Mouse (Mus musculus) heart, embryonic 12.5 days (tissue): ENCODE measurements around the gene Adam15. TPM values are rescaled to one million over a fixed set of nuclear protein-coding genes. Genes with fewer than 3 reads are reported as not detected.

Experiments
- ATAC-seq: fragments of 200-750 bp; cut with Nextera tagmentation; 2 replicates; pipeline ENCODE4 v1.8.0; 2017; ENCODE audit warnings: moderate TSS enrichment, moderate library complexity; ENCODE audit not compliant: insufficient number of reproducible peaks, low FRiP score
- H3K27ac ChIP-seq: fragments of 300-500 bp; sonication (generic); 2 replicates; pipeline ENCODE4 v1.5.1; 2016; ENCODE audit warnings: mild to moderate bottlenecking, moderate library complexity; ENCODE audit not compliant: poor library complexity, severe bottlenecking
- H3K27me3 ChIP-seq: fragments of 300-500 bp; sonication (generic); replicated peaks from 2 replicates; pipeline ENCODE4 v1.6.1; 2016; ENCODE audit warnings: mild to moderate bottlenecking, moderate library complexity
- H3K36me3 ChIP-seq: fragments of 300-500 bp; sonication (generic); 2 replicates; pipeline ENCODE4 v1.6.1; 2016; ENCODE audit warnings: mild to moderate bottlenecking, moderate library complexity
- H3K4me1 ChIP-seq: fragments of 300-500 bp; sonication (generic); replicated peaks from 2 replicates; pipeline ENCODE4 v1.6.1; 2016; ENCODE audit warnings: mild to moderate bottlenecking
- H3K4me2 ChIP-seq: fragments of 300-500 bp; sonication (generic); 2 replicates; pipeline ENCODE4 v1.6.1; 2016; ENCODE audit warnings: mild to moderate bottlenecking, moderate library complexity
- H3K4me3 ChIP-seq: fragments of 300-500 bp; sonication (generic); 2 replicates; pipeline ENCODE4 v1.5.1; 2016; ENCODE audit warnings: mild to moderate bottlenecking
- H3K9ac ChIP-seq: fragments of 300-500 bp; sonication (generic); 2 replicates; pipeline ENCODE4 v1.6.1; 2016; ENCODE audit warnings: mild to moderate bottlenecking, moderate library complexity
- H3K9me3 ChIP-seq: fragments of 300-500 bp; sonication (generic); replicated peaks from 2 replicates; pipeline ENCODE4 v1.6.1; 2016; ENCODE audit warnings: mild to moderate bottlenecking, moderate library complexity
- WGBS: fragments of 180-500 bp; shearing (Covaris S2); methylation state at CpG from one replicate; pipeline ENCODE4 v1.1.7; 2016; 5-methylcytosine and 5-hydroxymethylcytosine counted together
- polyA plus RNA-seq: library from polyadenylated mRNA; unstranded; fragments of >200 nt; fragmentation: Nextera tagmentation; extraction: Ambion mirVana; gene quantifications from 2 replicates; pipeline ENCODE4 v1.2.1, GENCODE M21; 2016

The Adam15 gene
- polyA plus RNA-seq, 1 experiment from 2014 or later: 47.2 TPM

- 75% methylated on average over 8 of the region's 8 CpGs for WGBS
- H3K4me1 ChIP-seq: peaks cover 15% of the 10 kb centered on the region
- H3K27me3 ChIP-seq: 0 out of 2 replicates have a peak, but pooled peaks cover 4% of the 10 kb centered on the region
- no peak overlapping the region for H3K27ac ChIP-seq
- H3K36me3 ChIP-seq: no peaks in the 10 kb centered on the region
- no peak overlapping the region for H3K4me2 ChIP-seq
- no peak overlapping the region for H3K9ac ChIP-seq
- no peak for ATAC-seq
- no peak overlapping the region for H3K4me3 ChIP-seq
- H3K9me3 ChIP-seq: no peaks in the 10 kb centered on the region
Measured at GRCm38 (mm10) chr3:89295685-89296230, 54.0 kb downstream of the Adam15 start.

DNA sequence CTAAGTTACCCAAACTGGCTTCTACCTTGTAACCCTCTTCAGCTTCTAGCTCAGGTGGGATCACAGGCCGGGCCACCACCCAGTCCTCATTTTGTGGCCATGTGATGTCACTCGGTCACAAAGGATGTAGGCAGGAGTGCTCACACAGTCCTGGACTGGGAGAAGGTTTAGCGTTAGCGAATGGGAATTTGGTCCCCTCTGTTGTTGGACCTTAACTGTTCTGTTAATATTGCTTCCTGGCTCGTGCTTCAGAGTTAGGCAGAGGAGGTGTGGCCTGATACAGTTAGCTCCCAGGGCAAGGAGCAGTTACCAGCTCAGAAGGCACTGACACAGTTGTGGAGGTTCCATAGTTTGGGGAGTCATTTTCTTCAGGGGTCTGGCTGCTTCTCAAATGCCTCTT lies 55.6 kb downstream of the Adam15 start:
- no peak for ATAC-seq
- Histone ChIP-seq H3K27ac (no peak overlapping the region), H3K4me2 (no peak overlapping the region), H3K27me3 (0 out of 2 replicates have a peak, but pooled peaks cover 4% of the 10 kb centered on the region), H3K36me3 (no peaks in the 10 kb centered on the region), H3K4me3 (no peak overlapping the region), H3K9ac (no peak overlapping the region), H3K9me3 (no peaks in the 10 kb centered on the region), H3K4me1 (peaks cover 15% of the 10 kb centered on the region)
- WGBS: 73% methylated on average over 5 of the region's 5 CpGs

DNA sequence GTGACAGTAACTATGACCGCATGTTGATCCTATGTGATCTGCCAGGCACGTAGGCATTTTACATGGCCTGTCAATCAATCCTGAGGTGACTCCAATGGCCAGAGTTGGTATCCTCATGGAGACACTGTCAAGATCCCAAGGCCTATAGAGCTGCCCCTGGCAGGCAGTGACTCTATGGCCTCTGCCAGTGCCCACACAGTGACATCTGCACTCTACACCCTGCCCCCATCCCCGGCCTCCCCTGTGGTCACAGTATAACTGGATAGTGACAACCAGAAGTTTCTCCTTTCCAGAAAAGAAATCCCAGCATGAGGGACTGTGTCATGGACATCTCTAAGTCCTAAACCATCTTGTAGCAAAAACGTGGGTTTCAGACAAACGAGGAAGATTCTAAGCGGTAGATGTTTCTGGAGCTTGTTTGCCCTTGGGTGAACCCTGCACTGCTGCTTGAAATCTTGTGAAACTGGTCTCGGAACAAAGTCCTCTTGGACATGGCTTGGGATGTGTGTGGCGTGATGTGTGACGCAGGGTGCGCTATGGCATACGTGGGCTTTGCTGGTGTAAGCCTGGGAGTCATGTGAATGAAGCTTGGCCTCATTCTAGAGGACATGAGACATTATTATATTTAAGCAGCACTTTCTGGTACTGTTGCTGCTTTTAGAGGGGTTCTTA lies 56.4 kb downstream of the Adam15 start:
- no peaks in the 10 kb centered on the region for H3K9me3 ChIP-seq
- 0 out of 2 replicates have a peak, but pooled peaks cover 4% of the 10 kb centered on the region for H3K27me3 ChIP-seq
- 85% methylated on average over 11 of the region's 11 CpGs for WGBS
- no peak overlapping the region for H3K4me3 ChIP-seq
- H3K27ac ChIP-seq: no peak overlapping the region
- H3K9ac ChIP-seq: no peak overlapping the region
- H3K4me2 ChIP-seq: no peak overlapping the region
- peaks cover 22% of the 10 kb centered on the region for H3K4me1 ChIP-seq
- no peak for ATAC-seq
- no peaks in the 10 kb centered on the region for H3K36me3 ChIP-seq

GRCm38 (mm10) chr3:89292303-89292702 lies 57.5 kb downstream of the Adam15 start:
- H3K4me1 ChIP-seq: peaks cover 29% of the 10 kb centered on the region
- H3K27ac ChIP-seq: no peak overlapping the region
- no peaks in the 10 kb centered on the region for H3K9me3 ChIP-seq
- H3K27me3 ChIP-seq: 0 out of 2 replicates have a peak, but pooled peaks cover 4% of the 10 kb centered on the region
- ATAC-seq: no peak
- no peak overlapping the region for H3K4me3 ChIP-seq
- no peaks in the 10 kb centered on the region for H3K36me3 ChIP-seq
- WGBS: 82% methylated on average over 5 of the region's 5 CpGs
- no peak overlapping the region for H3K9ac ChIP-seq
- no peak overlapping the region for H3K4me2 ChIP-seq

- Histone ChIP-seq H3K9me3 (no peaks in the 10 kb centered on the region), H3K4me3 (no peak overlapping the region), H3K4me1 (peaks cover 29% of the 10 kb centered on the region), H3K36me3 (no peaks in the 10 kb centered on the region), H3K9ac (no peak overlapping the region), H3K4me2 (no peak overlapping the region), H3K27me3 (0 out of 2 replicates have a peak, but pooled peaks cover 4% of the 10 kb centered on the region), H3K27ac (no peak overlapping the region)
- WGBS: 33% methylated on average over 10 of the region's 10 CpGs
- ATAC-seq: no peak
Measured at GRCm38 (mm10) chr3:89291874-89292273, 57.9 kb downstream of the Adam15 start.

Other genes with a start within 250 kb of the Adam15 start
- not detected in 2 replicates for gene Gm43738, start 248.9 kb downstream of the Adam15 start, polyA plus RNA-seq
- 130 and 136 TPM in 2 replicates for gene Fdps, start 248.0 kb downstream of the Adam15 start, polyA plus RNA-seq
- gene Pklr, start 213.9 kb downstream of the Adam15 start, polyA plus RNA-seq: 1.7 and 2.8 TPM in 2 replicates
- 0.45 and 0.65 TPM in 2 replicates for gene Hcn3, start 189.8 kb downstream of the Adam15 start, polyA plus RNA-seq
- 24.6 and 24.8 TPM in 2 replicates for gene Clk2, start 185.2 kb downstream of the Adam15 start, polyA plus RNA-seq
- 88.8 and 92.5 TPM in 2 replicates for gene Scamp3, start 172.5 kb downstream of the Adam15 start, polyA plus RNA-seq
- gene Fam189b, start 166.9 kb downstream of the Adam15 start, polyA plus RNA-seq: 15.4 and 15.6 TPM in 2 replicates
- gene Gba, start 147.1 kb downstream of the Adam15 start, polyA plus RNA-seq: 37.1 and 38.0 TPM in 2 replicates
- gene Thbs3, start 134.8 kb downstream of the Adam15 start, polyA plus RNA-seq: 16.2 and 18.7 TPM in 2 replicates
- 123 and 127 TPM in 2 replicates for gene Mtx1, start 122.9 kb downstream of the Adam15 start, polyA plus RNA-seq
- gene Muc1, start 120.9 kb downstream of the Adam15 start, polyA plus RNA-seq: 0.48 TPM in 1 of 2 replicates, not detected in the other
- gene Krtcap2, start 104.0 kb downstream of the Adam15 start, polyA plus RNA-seq: 243 and 262 TPM in 2 replicates
- gene Trim46, start 103.7 kb downstream of the Adam15 start, polyA plus RNA-seq: 0.89 and 1.1 TPM in 2 replicates
- gene Dpm3, start 90.6 kb downstream of the Adam15 start, polyA plus RNA-seq: 65.1 and 79.2 TPM in 2 replicates
- gene Slc50a1, start 79.4 kb downstream of the Adam15 start, polyA plus RNA-seq: 40.9 and 42.9 TPM in 2 replicates
- gene Efna1, start 68.9 kb downstream of the Adam15 start, polyA plus RNA-seq: 27.0 and 31.0 TPM in 2 replicates
- 1.3 TPM in 2 replicates for gene Efna3, start 27.0 kb downstream of the Adam15 start, polyA plus RNA-seq
- 8.7 and 10.6 TPM in 2 replicates for gene Efna4, start 12.0 kb downstream of the Adam15 start, polyA plus RNA-seq
- gene Dcst2, start 12.0 kb upstream of the Adam15 start, polyA plus RNA-seq: not detected in 2 replicates
- gene Dcst1, start 15.3 kb upstream of the Adam15 start, polyA plus RNA-seq: 0.09 TPM in 1 of 2 replicates, not detected in the other
- gene Zbtb7b, start 44.8 kb upstream of the Adam15 start, polyA plus RNA-seq: 1.6 and 1.8 TPM in 2 replicates
- gene Lenep, start 52.8 kb upstream of the Adam15 start, polyA plus RNA-seq: 0.54 TPM in 1 of 2 replicates, not detected in the other
- gene Flad1, start 61.9 kb upstream of the Adam15 start, polyA plus RNA-seq: 31.7 and 32.5 TPM in 2 replicates
- gene Cks1b, start 68.4 kb upstream of the Adam15 start, polyA plus RNA-seq: 355 and 356 TPM in 2 replicates
- gene Shc1, start 68.4 kb upstream of the Adam15 start, polyA plus RNA-seq: 76.2 and 78.1 TPM in 2 replicates
- gene Pygo2, start 80.2 kb upstream of the Adam15 start, polyA plus RNA-seq: 36.1 and 37.5 TPM in 2 replicates
- gene Pbxip1, start 86.7 kb upstream of the Adam15 start, polyA plus RNA-seq: 67.5 and 71.6 TPM in 2 replicates
- gene Pmvk, start 104.5 kb upstream of the Adam15 start, polyA plus RNA-seq: 46.8 and 51.0 TPM in 2 replicates
- gene Kcnn3, start 170.2 kb upstream of the Adam15 start, polyA plus RNA-seq: 1.4 and 1.5 TPM in 2 replicates